Comparison of ENCODE assay signal across 8 mouse cellular contexts in the genomic region with DNA sequence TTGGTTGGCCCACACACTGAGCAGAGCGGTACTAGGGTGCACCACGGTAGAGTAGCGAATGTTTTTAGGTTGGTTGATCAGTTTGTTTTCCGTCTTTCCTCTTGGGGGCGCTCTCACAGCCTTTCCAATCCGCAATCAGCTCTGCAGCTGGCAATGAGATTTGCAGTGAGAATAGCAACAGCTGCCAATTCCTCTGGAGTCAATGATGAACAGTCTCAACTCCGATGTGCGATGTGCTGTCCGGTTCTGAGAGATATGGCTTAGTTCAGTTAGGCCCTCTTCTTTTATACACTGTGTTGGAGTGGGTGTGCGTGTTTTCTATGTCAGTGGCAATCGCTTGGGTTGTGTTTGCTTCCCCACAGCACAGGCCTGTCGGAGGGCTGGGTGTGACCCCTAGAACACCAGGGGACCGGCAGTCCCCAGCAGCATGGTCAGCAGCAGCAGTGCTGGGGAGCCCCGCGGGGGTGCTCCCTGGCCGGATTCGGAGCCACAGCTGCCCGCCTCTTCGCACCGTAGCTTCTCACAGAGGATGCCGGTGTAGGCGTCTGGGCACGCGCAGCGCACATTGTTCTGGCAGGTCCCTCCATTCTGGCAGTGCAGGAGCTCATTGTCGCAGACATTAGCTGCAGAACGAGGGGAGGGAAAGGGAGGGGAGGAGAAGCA.
DNase-seq lines count a peak whose midpoint lies in the region; ATAC-seq lines count a peak whose summit lies in the region.

No protein-coding gene starts in this region.

- H3K27ac ChIP-seq in embryonic facial prominence, embryonic 13.5 days, result peak overlapping the region; percentile 55
- H3K27ac ChIP-seq in heart, embryonic 15.5 days, result no peak overlapping the region
- H3K27ac ChIP-seq in liver, embryonic 11.5 days (ENCODE audit: low read depth, low read length), result no peak overlapping the region
- H3K27ac ChIP-seq in neural tube, embryonic 13.5 days (replicated peaks), result peak overlapping the region; percentile 87

- H3K4me3 ChIP-seq in embryonic facial prominence, embryonic 13.5 days, result peak overlapping the region; percentile 50
- H3K4me3 ChIP-seq in heart, embryonic 15.5 days, result peak overlapping the region; percentile 51
- H3K4me3 ChIP-seq in liver, embryonic 11.5 days (ENCODE audit: low read depth, low read length), result peak overlapping the region; percentile 29
- H3K4me3 ChIP-seq in neural tube, embryonic 13.5 days, result peak overlapping the region; percentile 44

- no peaks in the 10 kb centered on the region for H3K27me3 ChIP-seq in embryonic facial prominence, embryonic 13.5 days
- H3K27me3 ChIP-seq in heart, embryonic 15.5 days, result no peaks in the 10 kb centered on the region
- H3K27me3 ChIP-seq in liver, embryonic 11.5 days (replicated peaks; ENCODE audit: control insufficient read depth, insufficient read depth, low read length), result no peaks in the 10 kb centered on the region; the same call in 1 of the 2 replicates
- no peaks in the 10 kb centered on the region for H3K27me3 ChIP-seq in neural tube, embryonic 13.5 days

- H3K4me2 ChIP-seq in embryonic facial prominence, embryonic 13.5 days, result peak overlapping the region; percentile 94
- peak overlapping the region; percentile 96 for H3K4me2 ChIP-seq in heart, embryonic 15.5 days
- H3K4me2 ChIP-seq in liver, embryonic 11.5 days, result peak overlapping the region; percentile 53
- H3K4me2 ChIP-seq in neural tube, embryonic 13.5 days, result peak overlapping the region; percentile 77

- peak; percentile 9 for DNase-seq in urinary bladder, postnatal 14 days (ENCODE audit: low spot score)
- DNase-seq in urinary bladder, postnatal 10 days (ENCODE audit: low spot score), result no peak
- peak; percentile 20 for DNase-seq in kidney, postnatal 14 days
- peak; percentile 46 for DNase-seq in liver, embryonic 11.5 days (ENCODE audit: low spot score)
- no peak for DNase-seq in spleen, adult 18-20 months

- H3K4me1 ChIP-seq in embryonic facial prominence, embryonic 13.5 days, result peaks cover 14% of the 10 kb centered on the region
- peaks cover 10% of the 10 kb centered on the region for H3K4me1 ChIP-seq in heart, embryonic 15.5 days (replicated peaks)
- no peaks in the 10 kb centered on the region for H3K4me1 ChIP-seq in liver, embryonic 11.5 days (replicated peaks; ENCODE audit: control insufficient read depth, insufficient read depth, low read length)
- peaks cover 19% of the 10 kb centered on the region for H3K4me1 ChIP-seq in neural tube, embryonic 13.5 days (replicated peaks)

- H3K36me3 ChIP-seq in embryonic facial prominence, embryonic 13.5 days, result no peaks in the 10 kb centered on the region
- H3K36me3 ChIP-seq in heart, embryonic 15.5 days, result no peaks in the 10 kb centered on the region
- H3K36me3 ChIP-seq in liver, embryonic 11.5 days (ENCODE audit: control insufficient read depth, insufficient read depth, low read length), result no peaks in the 10 kb centered on the region
- no peaks in the 10 kb centered on the region for H3K36me3 ChIP-seq in neural tube, embryonic 13.5 days

- ATAC-seq in embryonic facial prominence, embryonic 13.5 days (ENCODE audit: insufficient number of reproducible peaks, insufficient read depth, low FRiP score, low TSS enrichment, low read depth), result peak; percentile 76
- peak; percentile 43; the same call in 1 of the 2 replicates for ATAC-seq in heart, embryonic 15.5 days (replicated peaks; ENCODE audit: insufficient number of reproducible peaks, insufficient read depth, low FRiP score, low read depth)
- ATAC-seq in liver, embryonic 11.5 days (replicated peaks; ENCODE audit: low FRiP score), result peak; percentile 51; the same call in 1 of the 2 replicates
- ATAC-seq in neural tube, embryonic 13.5 days (ENCODE audit: low read depth), result peak; percentile 90

- H3K9ac ChIP-seq in embryonic facial prominence, embryonic 13.5 days, result peak overlapping the region; percentile 72
- peak overlapping the region; percentile 43; the same call in 1 of the 2 replicates for H3K9ac ChIP-seq in heart, embryonic 15.5 days
- H3K9ac ChIP-seq in liver, embryonic 11.5 days (ENCODE audit: low read depth, low read length), result no peak overlapping the region
- H3K9ac ChIP-seq in neural tube, embryonic 13.5 days, result peak overlapping the region; percentile 75

- WGBS in embryonic facial prominence, embryonic 13.5 days, result 2% methylated on average over 27 of the region's 27 CpGs
- whole genome bisulfite sequencing in heart, embryonic 15.5 days, result 3% methylated on average over 27 of the region's 27 CpGs
- 3% methylated on average over 27 of the region's 27 CpGs for WGBS in liver, embryonic 11.5 days
- 2% methylated on average over 27 of the region's 27 CpGs for WGBS in neural tube, embryonic 13.5 days

- H3K9me3 ChIP-seq in embryonic facial prominence, embryonic 13.5 days, result no peaks in the 10 kb centered on the region
- H3K9me3 ChIP-seq in heart, embryonic 15.5 days (replicated peaks), result no peaks in the 10 kb centered on the region
- H3K9me3 ChIP-seq in liver, embryonic 11.5 days (ENCODE audit: control insufficient read depth, low read length), result no peaks in the 10 kb centered on the region
- H3K9me3 ChIP-seq in neural tube, embryonic 13.5 days, result no peaks in the 10 kb centered on the region

Comparison
In these comparisons a context has a peak if more than half of its experiments do, and no peak if none do; other contexts are left out.
1. DNase-seq: peak in urinary bladder, postnatal 14 days (single experiment), kidney, postnatal 14 days (single experiment) and liver, embryonic 11.5 days (single experiment); none in urinary bladder, postnatal 10 days (single experiment) and spleen, adult 18-20 months (0 of 2).
2. H3K27ac ChIP-seq: peak in embryonic facial prominence, embryonic 13.5 days (single experiment) and neural tube, embryonic 13.5 days (single experiment); none in heart, embryonic 15.5 days (single experiment) and liver, embryonic 11.5 days (single experiment).
3. Peak in every context shown above with its lines, with median percentiles within 50 percentile points of each other: ATAC-seq, H3K4me2 ChIP-seq and H3K4me3 ChIP-seq.